Mouse (Mus musculus) heart, embryonic 16.5 days (tissue): ENCODE data around the gene Actl6b. TPM values are rescaled to one million over a fixed set of nuclear protein-coding genes. Genes with fewer than 3 reads are reported as not detected.

ENCODE experiments used
- ATAC-seq: fragments of 200-750 bp; cut with Nextera tagmentation; replicated peaks from 2 replicates; pipeline ENCODE4 v1.8.0; 2017; ENCODE audit warnings: moderate number of reproducible peaks; ENCODE audit not compliant: insufficient read depth, low FRiP score; ENCODE audit errors: extremely low read depth
- H3K27ac ChIP-seq: fragments of 300-500 bp; sonication (generic); 2 replicates; pipeline ENCODE4 v1.5.1; 2014; ENCODE audit warnings: mild to moderate bottlenecking, low read length, control low read depth, moderate library complexity
- H3K27me3 ChIP-seq: fragments of 300-500 bp; sonication (generic); 2 replicates; pipeline ENCODE4 v1.6.1; 2014; ENCODE audit warnings: low read length, mixed read lengths; ENCODE audit not compliant: control insufficient read depth, insufficient read depth
- H3K36me3 ChIP-seq: fragments of 300-500 bp; sonication (generic); 2 replicates; pipeline ENCODE4 v1.6.1; 2014; ENCODE audit not compliant: control insufficient read depth, insufficient read depth
- H3K4me1 ChIP-seq: fragments of 300-500 bp; sonication (generic); 2 replicates; pipeline ENCODE4 v1.6.1; 2014; ENCODE audit warnings: low read length, mixed read lengths; ENCODE audit not compliant: control insufficient read depth, insufficient read depth
- H3K4me2 ChIP-seq: fragments of 300-500 bp; sonication (generic); 2 replicates; pipeline ENCODE4 v1.6.1; 2014; ENCODE audit warnings: low read depth, mild to moderate bottlenecking, control low read depth, low read length
- H3K4me3 ChIP-seq: fragments of 300-500 bp; sonication (generic); 2 replicates; pipeline ENCODE4 v1.5.1; 2014; ENCODE audit warnings: mild to moderate bottlenecking, control low read depth, low read length
- H3K9ac ChIP-seq: fragments of 300-500 bp; sonication (generic); 2 replicates; pipeline ENCODE4 v1.6.1; 2014; ENCODE audit warnings: low read length, control low read depth
- H3K9me3 ChIP-seq: fragments of 300-500 bp; sonication (generic); replicated peaks from 2 replicates; pipeline ENCODE4 v1.6.1; 2016; ENCODE audit warnings: low read length; ENCODE audit not compliant: control insufficient read depth
- WGBS: fragments of 180-500 bp; shearing (Covaris S2); extraction: QIAGEN DNeasy Blood & Tissue Kit; methylation state at CpG from one replicate; pipeline ENCODE4 v1.1.7; 2014; 5-methylcytosine and 5-hydroxymethylcytosine counted together
- polyA plus RNA-seq: library from polyadenylated mRNA; unstranded; fragments of >200 nt; fragmentation: Nextera tagmentation; extraction: Ambion mirVana; gene quantifications from 2 replicates; pipeline ENCODE4 v1.2.1, GENCODE M21; 2015

Actl6b gene
- polyA plus RNA-seq, 1 experiment from 2014 or later = 0.33 TPM

GRCm38 (mm10) chr5:137600281-137600618 is 46.9 kb downstream of the Actl6b start:
- Histone ChIP-seq H3K4me1 (peaks cover 20% of the 10 kb centered on the region), H3K4me3 (peak overlapping the region; percentile 74), H3K4me2 (peak overlapping the region; percentile 100), H3K9ac (peak overlapping the region; percentile 96), H3K9me3 (no peaks in the 10 kb centered on the region), H3K27me3 (no peaks in the 10 kb centered on the region), H3K36me3 (peaks cover 5% of the 10 kb centered on the region; the same call in 1 of the 2 replicates), H3K27ac (peak overlapping the region; percentile 72)
- peak; percentile 53 for ATAC-seq
- WGBS = under 1% methylated on average over 19 of the region's 19 CpGs

- peak within 1 kb of the TSS; percentile 92 for H3K27ac ChIP-seq
- H3K4me3 ChIP-seq = peak within 1 kb of the TSS; percentile 74
- peak within 1 kb of the TSS; percentile 96 for H3K9ac ChIP-seq
- WGBS = under 1% methylated on average over 41 of the region's 41 CpGs
- peaks cover 5% of the 10 kb centered on the region; the same call in 1 of the 2 replicates for H3K36me3 ChIP-seq
- H3K4me2 ChIP-seq = peak within 1 kb of the TSS; percentile 100
- no peaks in the 10 kb centered on the region for H3K27me3 ChIP-seq
- peaks cover 20% of the 10 kb centered on the region for H3K4me1 ChIP-seq
- ATAC-seq = peak; percentile 94
- H3K9me3 ChIP-seq = no peaks in the 10 kb centered on the region
These were observed 47.5 kb downstream of the Actl6b start, which contains the start of gene Mospd3 for GRCm38 (mm10) chr5:137600619-137601364. Gene Mospd3 (minus strand): TSS chr5:137601058.

DNA sequence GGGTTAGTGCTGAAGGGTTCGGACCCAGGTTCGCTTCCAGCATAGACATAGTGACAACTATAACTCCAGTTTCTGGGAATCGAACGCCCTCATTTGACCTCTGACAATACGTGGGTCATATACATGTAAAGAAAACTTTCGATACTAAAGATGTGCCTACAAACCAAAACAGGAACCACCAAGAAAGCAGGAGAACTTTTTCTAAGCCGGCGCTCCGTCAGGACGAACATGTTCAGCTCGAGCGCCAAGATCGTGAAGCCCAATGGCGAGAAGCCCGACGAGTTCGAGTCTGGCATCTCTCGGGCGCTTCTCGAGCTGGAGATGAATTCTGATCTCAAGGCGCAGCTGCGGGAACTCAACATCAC is 48.0 kb downstream of the Actl6b start:
- H3K27me3 ChIP-seq = no peaks in the 10 kb centered on the region
- peak overlapping the region; percentile 82 for H3K27ac ChIP-seq
- peaks cover 9% of the 10 kb centered on the region for H3K36me3 ChIP-seq
- WGBS = 0% methylated on average over 22 of the region's 22 CpGs
- H3K4me3 ChIP-seq = peak overlapping the region; percentile 74
- ATAC-seq = no peak
- no peaks in the 10 kb centered on the region for H3K9me3 ChIP-seq
- H3K4me1 ChIP-seq = peaks cover 20% of the 10 kb centered on the region
- peak overlapping the region; percentile 77 for H3K9ac ChIP-seq
- peak overlapping the region; percentile 75 for H3K4me2 ChIP-seq

GRCm38 (mm10) chr5:137607860-137608653 is 54.7 kb downstream of the Actl6b start:
- Histone ChIP-seq H3K36me3 (peaks cover 13% of the 10 kb centered on the region), H3K9me3 (no peaks in the 10 kb centered on the region), H3K4me3 (no peak overlapping the region), H3K9ac (peak overlapping the region; percentile 60; the same call in 1 of the 2 replicates), H3K4me2 (peak overlapping the region; percentile 37), H3K27me3 (no peaks in the 10 kb centered on the region), H3K27ac (no peak overlapping the region), H3K4me1 (peaks cover 33% of the 10 kb centered on the region)
- no peak for ATAC-seq
- 36% methylated on average over 26 of the region's 26 CpGs for WGBS

- H3K9ac ChIP-seq = peak overlapping the region; percentile 60; the same call in 1 of the 2 replicates
- 33% methylated on average over 22 of the region's 23 CpGs for WGBS
- H3K27me3 ChIP-seq = no peaks in the 10 kb centered on the region
- H3K4me1 ChIP-seq = peaks cover 30% of the 10 kb centered on the region
- no peak overlapping the region for H3K4me3 ChIP-seq
- no peak for ATAC-seq
- H3K4me2 ChIP-seq = peak overlapping the region; percentile 37
- H3K9me3 ChIP-seq = no peaks in the 10 kb centered on the region
- peaks cover 9% of the 10 kb centered on the region for H3K36me3 ChIP-seq
- no peak overlapping the region for H3K27ac ChIP-seq
These were observed 55.4 kb downstream of the Actl6b start for GRCm38 (mm10) chr5:137608654-137609190.

DNA sequence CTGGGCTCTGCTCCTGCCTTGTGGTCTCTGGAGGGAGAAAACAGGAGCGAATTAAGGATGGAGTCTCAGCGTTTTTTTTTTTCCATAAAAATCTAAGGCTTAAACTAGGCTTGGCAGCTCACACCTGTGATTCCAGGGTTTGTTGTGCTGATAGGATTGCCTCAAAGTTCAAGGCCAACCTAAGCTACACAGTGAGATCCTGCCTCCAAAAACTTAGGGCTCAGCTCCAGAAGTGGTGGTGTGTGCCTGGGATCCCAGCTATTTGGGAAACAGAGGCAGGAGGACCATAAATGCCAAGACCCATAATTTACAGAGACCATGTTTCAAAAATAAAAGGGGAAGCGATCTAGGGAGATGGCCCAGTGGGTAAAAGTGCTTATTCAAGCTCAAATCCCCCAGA is 56.0 kb downstream of the Actl6b start:
- Histone ChIP-seq H3K4me2 (no peak overlapping the region; the same call in 1 of the 2 replicates), H3K4me1 (peaks cover 30% of the 10 kb centered on the region)

GRCm38 (mm10) chr5:137610056-137610455 is 56.7 kb downstream of the Actl6b start:
- H3K4me2 ChIP-seq = peak overlapping the region; percentile 63
- H3K36me3 ChIP-seq = peaks cover 8% of the 10 kb centered on the region
- H3K9ac ChIP-seq = peak overlapping the region; percentile 72; the same call in 1 of the 2 replicates
- 48% methylated on average over 4 of the region's 4 CpGs for WGBS
- ATAC-seq = no peak
- peak overlapping the region; percentile 94 for H3K27ac ChIP-seq
- H3K4me3 ChIP-seq = peak overlapping the region; percentile 36
- H3K27me3 ChIP-seq = no peaks in the 10 kb centered on the region
- peaks cover 30% of the 10 kb centered on the region for H3K4me1 ChIP-seq
- no peaks in the 10 kb centered on the region for H3K9me3 ChIP-seq

More for the DNA sequence above, 56.0 kb downstream of the Actl6b start:
- Histone ChIP-seq H3K27ac (no peak overlapping the region), H3K4me3 (no peak overlapping the region), H3K27me3 (no peaks in the 10 kb centered on the region), H3K9me3 (no peaks in the 10 kb centered on the region), H3K36me3 (peaks cover 8% of the 10 kb centered on the region), H3K9ac (no peak overlapping the region)
- no peak for ATAC-seq
- WGBS = 66% methylated on average over 3 of the region's 3 CpGs

DNA sequence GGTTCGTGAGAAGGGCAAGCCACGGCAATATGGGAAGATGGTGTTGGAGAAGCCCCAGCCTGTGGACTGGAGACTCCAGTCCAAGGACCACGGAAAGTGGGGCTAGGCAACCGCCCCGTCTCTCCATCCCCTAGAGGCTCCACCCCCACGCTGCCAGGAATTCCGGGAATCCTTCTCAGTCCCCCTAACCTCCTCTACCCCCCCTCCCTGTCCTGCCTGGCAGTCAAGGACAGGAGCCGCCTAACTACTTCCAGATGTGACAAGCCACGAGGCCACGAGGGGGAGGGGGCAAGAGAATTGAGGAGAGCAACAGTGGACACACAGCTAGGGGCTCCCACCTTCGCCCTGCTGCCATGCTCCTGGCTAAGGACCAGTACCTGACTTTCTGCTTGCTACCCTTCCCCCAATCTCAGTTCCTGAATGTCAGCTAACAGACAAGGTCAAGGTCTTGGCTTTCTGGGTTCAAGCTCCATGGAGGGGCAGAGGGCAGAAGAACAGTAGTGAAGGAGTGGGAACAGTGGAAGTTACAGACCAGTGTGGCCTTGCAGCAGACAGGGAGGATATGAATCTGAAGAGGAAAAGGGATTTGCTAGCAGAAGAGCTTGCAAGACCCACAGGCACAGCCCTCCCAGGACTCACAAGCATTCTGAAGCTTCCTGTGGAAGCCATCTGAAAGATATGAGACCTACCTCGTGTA is 57.4 kb downstream of the Actl6b start:
- peak overlapping the region; percentile 72 for H3K9ac ChIP-seq
- H3K9me3 ChIP-seq = no peaks in the 10 kb centered on the region
- H3K4me2 ChIP-seq = peak overlapping the region; percentile 63
- peaks cover 30% of the 10 kb centered on the region for H3K4me1 ChIP-seq
- H3K27ac ChIP-seq = peak overlapping the region; percentile 94
- 7% methylated on average over 12 of the region's 12 CpGs for WGBS
- H3K4me3 ChIP-seq = peak overlapping the region; percentile 36
- no peaks in the 10 kb centered on the region for H3K27me3 ChIP-seq
- H3K36me3 ChIP-seq = peaks cover 8% of the 10 kb centered on the region
- peak; percentile 73 for ATAC-seq
